Mouse (Mus musculus) CH12.LX (cell line): ENCODE results near the gene Hpca.

ENCODE experiments used
- CTCF ChIP-seq, 2 experiments: IDR thresholded peaks in 1 of 2; conservative IDR thresholded peaks in 1 of 2; 2 replicates each; pipeline ENCODE4 v1.5.1; 2011 to 2012; ENCODE audit warnings: low read depth in 2 of 2, low read length in 2 of 2, improper control_type of control experiment in 1 of 2, inconsistent platforms in 1 of 2, mild to moderate bottlenecking in 1 of 2, moderate library complexity in 1 of 2
- HCFC1 ChIP-seq: IDR thresholded peaks from 2 replicates; pipeline ENCODE4 v1.6.1; 2012; ENCODE audit warnings: low read depth, mild to moderate bottlenecking, inconsistent platforms, low read length, improper control_type of control experiment
- JUND ChIP-seq: conservative IDR thresholded peaks from 2 replicates; pipeline ENCODE4 v1.6.1; 2011; ENCODE audit warnings: low read depth, low read length, improper control_type of control experiment
- MAX ChIP-seq: IDR thresholded peaks from 2 replicates; pipeline ENCODE4 v1.6.1; 2011; ENCODE audit warnings: low read length, improper control_type of control experiment
- MEF2A ChIP-seq: IDR thresholded peaks from 2 replicates; pipeline ENCODE4 v1.6.1; 2014; ENCODE audit warnings: low read depth, mild to moderate bottlenecking, inconsistent platforms, low read length, improper control_type of control experiment, borderline replicate concordance
- MYC ChIP-seq: IDR thresholded peaks from 2 replicates; pipeline ENCODE4 v1.6.1; 2011; ENCODE audit warnings: low read depth, mild to moderate bottlenecking, improper control_type of control experiment, low read length
- POLR2A ChIP-seq: IDR thresholded peaks from 2 replicates; pipeline ENCODE4 v1.6.1; 2011; ENCODE audit warnings: low read depth, mild to moderate bottlenecking, improper control_type of control experiment, low read length

GRCm38 (mm10) chr4:129065688-129066236, 56.1 kb downstream of the Hpca start:
- TF ChIP-seq CTCF (conservative IDR thresholded peaks at IDR 0.05 in 1 of 2, IDR thresholded peaks at IDR 0.05 in 1 of 2; ENCODE audit: low read depth in 2 of 2, low read length in 2 of 2) (no peak), MYC (no peak), POLR2A (no peak), MAX (no peak), MEF2A (no peak), JUND (no peak), HCFC1 (no peak)
